In the genomic region with DNA sequence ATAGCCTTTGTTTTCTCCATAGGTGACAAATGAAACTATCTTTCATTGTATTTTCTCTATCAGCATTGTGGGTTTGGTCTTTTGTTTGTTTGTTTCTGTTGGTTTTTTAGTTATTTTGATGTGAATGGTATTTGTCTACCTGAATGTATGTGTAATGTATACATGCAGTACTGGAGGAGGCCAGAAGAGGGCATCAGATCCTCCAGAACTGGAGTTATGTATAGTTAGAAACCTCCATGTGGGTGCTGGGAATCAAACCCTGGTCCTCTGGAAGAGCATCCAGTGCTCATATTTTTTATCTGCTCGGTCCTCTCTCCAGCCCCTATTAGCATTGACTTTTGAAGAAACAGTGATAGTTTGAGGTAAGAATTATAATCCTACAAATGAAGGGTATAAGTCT, we compare ENCODE assay signal across 1 mouse cellular context.
TF ChIP-seq lines count a peak whose summit lies in the region.

No protein-coding gene starts in this region.

TF ChIP-seq in MEL, 35 proteins besides CTCF, POLR2A, EP300 and RAD21:
- TF ChIP-seq SMC3 (IDR thresholded peaks at IDR 0.05; ENCODE audit: low read depth, low read length) (peak; percentile 27; the same call in 1 of the 2 replicates), ZC3H11A (IDR thresholded peaks at IDR 0.05; ENCODE audit: low read depth, low read length) (peak; percentile 7; the same call in 1 of the 2 replicates), MAX (IDR thresholded peaks at IDR 0.05; ENCODE audit: low read length) (no peak)
